Mouse (Mus musculus): Measurements from ENCODE around the gene B3galnt2. TPM values are rescaled to one million over a fixed set of nuclear protein-coding genes. Genes with fewer than 3 reads are reported as not detected.
A peak's percentile ranks its signal among the peaks of the same experiment; 100 is the strongest.
"Not testable (repeated sequence)": the region's sequence is repeated elsewhere in the genome, so short reads cannot be mapped to it uniquely, and the experiment has no call there.

B3galnt2 gene
- total RNA-seq, 4 experiments from 2014 or later: 24.7 to 31.4 (median 27.8) TPM

- DNase-seq: no peak
Measured at GRCm38 (mm10) chr13:14006056-14006455, 51.8 kb downstream of the B3galnt2 start.

- DNase-seq: no peak
Measured at GRCm38 (mm10) chr13:14011454-14011995, 57.3 kb downstream of the B3galnt2 start.

GRCm38 (mm10) chr13:14014001-14014400 lies 59.7 kb downstream of the B3galnt2 start:
- no peak for DNase-seq

- no peak for DNase-seq
Measured at GRCm38 (mm10) chr13:14014540-14014939, 60.3 kb downstream of the B3galnt2 start.

GRCm38 (mm10) chr13:14015609-14016008 lies 61.3 kb downstream of the B3galnt2 start:
- no peak for DNase-seq

DNA sequence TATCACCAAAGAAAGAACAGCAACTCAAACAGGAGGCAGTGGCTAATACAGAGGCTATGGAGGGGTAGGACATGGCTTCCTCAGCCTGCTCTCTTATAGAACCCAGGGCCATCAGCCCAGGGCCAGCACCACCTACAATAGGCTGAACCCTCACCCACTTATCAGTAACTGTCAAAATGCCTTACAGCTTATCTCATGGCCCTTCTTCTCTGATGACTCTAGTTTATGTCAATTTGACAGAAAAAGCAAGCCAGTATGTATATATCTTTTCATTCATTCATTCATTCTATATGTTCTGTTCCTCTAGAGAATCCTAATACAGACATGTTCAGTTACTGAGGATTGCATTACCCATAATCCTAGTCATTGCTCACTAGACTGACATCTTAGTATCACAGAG lies 64.0 kb downstream of the B3galnt2 start:
- no peak for DNase-seq

GRCm38 (mm10) chr13:14018852-14019251 lies 64.6 kb downstream of the B3galnt2 start:
- DNase-seq: no peak

GRCm38 (mm10) chr13:14021417-14021816 lies 67.1 kb downstream of the B3galnt2 start:
- DNase-seq: not testable (repeated sequence)

GRCm38 (mm10) chr13:14025554-14025953 lies 71.3 kb downstream of the B3galnt2 start:
- DNase-seq: no peak

DNA sequence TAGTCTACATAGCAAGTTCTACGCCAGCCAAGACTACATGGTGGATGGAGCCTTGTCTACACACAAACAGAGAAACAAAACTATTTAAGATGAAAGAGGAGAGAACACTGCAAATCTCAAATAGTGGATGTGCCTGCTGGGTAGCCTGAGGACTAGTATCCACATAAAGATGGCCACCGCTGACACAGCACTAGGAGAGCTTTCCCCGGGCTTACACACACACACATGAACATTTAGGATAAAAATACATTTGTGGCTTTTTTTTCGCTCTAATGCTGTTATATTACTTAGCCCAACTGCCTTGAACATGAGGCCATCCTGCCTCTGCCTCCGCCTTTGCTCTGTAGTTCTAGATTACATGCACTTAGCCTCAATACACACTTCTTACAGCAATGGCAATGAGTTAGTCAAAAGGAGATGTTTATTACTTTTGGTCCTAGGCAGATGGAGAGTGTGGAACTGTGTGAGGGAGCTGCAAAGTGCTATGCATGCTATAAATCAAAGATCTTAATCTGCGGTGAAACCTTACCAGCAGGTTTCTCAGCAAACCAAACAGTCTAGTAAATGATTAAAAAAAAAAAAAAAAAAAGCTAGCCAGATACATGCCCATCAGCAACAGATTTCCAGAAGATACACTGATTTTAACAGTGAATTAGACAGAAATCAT lies 72.0 kb downstream of the B3galnt2 start:
- DNase-seq: no peak

DNA sequence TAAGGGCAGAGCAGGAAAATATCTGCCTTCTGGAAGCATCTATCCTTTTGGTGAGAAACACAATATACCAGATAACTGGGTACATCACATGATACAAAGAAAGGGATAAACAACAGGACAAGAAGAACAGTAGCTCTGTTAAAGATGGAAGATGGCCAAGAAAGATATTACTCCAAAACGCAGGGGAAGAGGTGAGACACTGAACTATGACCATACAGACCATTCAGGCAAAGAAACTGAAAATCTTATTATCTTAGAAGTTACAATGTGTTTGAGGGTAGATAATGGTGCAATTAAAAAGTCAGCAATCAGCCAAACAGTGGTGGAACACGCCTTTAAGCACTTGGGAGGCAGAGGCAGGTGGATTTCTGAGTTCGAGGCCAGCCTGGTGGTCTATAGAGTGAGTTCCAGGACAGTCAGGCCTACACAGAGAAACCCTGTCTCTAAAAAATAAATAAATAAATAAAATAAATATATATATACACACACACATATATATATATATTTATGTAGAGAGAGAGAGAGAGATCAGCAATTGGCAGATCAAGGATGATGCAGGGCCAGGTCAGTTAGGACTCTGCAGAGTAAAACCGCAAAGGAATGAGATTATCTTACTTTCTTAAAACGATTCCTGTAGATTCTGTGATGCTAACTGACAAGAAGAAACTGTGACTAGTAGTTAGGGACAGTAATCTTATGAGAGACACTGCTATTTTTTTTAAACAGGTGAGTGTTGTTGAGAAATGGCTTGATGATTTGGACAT lies 79.2 kb downstream of the B3galnt2 start:
- no peak for DNase-seq

- DNase-seq: no peak
Measured at GRCm38 (mm10) chr13:14034073-14034348, 79.7 kb downstream of the B3galnt2 start.

GRCm38 (mm10) chr13:14035352-14035751 lies 81.1 kb downstream of the B3galnt2 start:
- DNase-seq: not testable (repeated sequence)

DNA sequence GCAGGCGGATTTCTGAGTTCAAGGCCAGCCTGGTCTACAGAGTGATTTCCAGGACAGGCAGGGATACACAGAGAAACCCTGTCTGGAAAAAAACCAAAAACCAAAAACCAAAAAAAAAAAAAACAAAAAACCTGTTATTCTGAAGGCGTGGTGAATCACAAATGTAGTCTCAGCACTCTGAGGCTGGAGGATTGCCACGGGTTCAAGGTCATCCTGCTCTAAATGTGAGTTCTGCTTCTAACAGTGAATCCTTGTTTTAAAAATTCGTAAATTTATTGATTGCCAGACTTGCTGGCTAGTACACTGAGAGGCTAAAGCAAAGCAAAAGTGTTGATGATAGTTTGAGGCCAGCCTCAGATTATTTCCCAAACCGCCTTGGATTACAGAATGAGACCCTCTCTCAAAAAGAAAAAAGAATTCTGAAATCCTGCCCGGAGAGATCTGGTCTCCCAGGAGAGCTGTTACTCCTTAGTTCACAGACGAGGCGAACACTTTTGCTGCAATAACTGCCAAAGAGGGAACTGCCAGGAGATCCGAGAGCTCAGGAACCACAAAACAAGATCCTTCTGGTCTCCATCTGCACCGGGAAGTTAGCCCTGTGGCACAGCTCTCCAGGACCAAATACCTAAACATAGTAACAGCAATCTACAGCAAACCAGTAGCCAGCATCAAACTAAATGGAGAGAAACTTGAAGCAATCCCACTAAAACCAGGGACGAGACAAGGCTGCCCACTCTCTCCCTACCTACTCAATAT lies 81.8 kb downstream of the B3galnt2 start:
- peak; percentile 26 for DNase-seq

GRCm38 (mm10) chr13:14038911-14039291 lies 84.6 kb downstream of the B3galnt2 start:
- DNase-seq: no peak

- peak; percentile 87 for DNase-seq
Measured at GRCm38 (mm10) chr13:14039292-14039965, 85.2 kb downstream of the B3galnt2 start, which contains the start of gene Tbce. Gene Tbce (minus strand): TSS chr13:14039638.

DNA sequence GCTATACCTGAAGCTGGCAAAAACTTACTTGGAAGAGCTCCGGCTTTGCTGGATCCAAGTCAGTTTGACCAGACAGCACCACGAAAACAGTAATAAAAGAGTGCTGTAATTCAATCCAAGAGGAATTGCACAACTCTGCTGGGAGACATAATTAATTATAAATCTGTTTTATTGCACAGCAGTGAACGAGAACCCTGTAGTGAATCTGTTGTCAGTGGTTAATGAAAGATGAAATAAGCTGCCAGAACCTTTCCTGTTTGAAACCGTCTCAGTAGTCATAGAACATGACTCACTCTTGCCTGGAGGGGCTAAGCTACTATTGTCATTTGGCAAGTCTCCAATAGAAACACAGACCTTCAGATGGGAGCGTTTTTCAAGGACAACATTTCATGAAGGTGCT lies 85.9 kb downstream of the B3galnt2 start:
- peak; percentile 13 for DNase-seq

GRCm38 (mm10) chr13:14043851-14044250 lies 89.6 kb downstream of the B3galnt2 start:
- DNase-seq: no peak

DNA sequence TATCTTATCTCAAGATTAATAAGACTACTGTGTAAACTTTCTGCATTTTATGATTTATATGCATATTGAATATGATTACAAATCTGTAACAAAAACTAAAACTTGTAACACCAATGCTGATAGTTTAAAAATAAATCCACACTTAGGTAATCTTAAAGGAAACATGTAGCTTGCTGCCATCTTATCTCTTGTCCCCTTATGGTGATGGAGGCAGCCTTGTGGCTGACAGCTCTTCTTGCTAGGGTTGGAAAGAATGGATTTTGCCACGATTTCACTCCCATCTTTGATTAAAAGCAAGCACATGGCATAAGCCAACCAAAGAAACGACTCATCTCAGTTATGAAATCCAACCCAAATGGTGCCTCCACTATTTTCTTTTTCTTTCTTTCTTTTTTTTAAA lies 90.3 kb downstream of the B3galnt2 start:
- no peak for DNase-seq
